In the genomic region with DNA sequence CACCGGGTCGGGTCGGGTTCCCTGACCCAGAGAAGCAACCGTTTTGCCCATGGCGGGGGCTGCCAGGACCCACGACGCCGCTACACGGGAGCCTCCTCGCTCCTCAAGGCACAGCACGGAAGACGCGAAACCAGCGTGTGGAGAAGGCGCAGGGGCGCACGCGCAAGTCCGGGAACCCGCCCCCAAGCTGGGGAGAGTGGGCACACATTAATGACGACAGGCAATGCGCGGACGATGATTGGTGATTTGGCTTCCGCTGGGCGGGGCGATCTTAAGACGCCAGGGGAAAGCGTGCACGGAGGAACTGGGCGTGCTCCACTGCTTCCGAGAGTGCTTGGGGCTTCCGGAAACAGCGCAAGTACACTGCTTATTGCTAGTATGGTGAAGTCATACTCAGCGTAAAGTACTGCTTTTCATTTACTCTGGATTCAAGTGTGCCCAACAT, we compare ENCODE assay signal across 8 mouse cellular contexts. TPM values are rescaled to one million over a fixed set of nuclear protein-coding genes. Genes with fewer than 3 reads are reported as not detected.
A peak's percentile ranks its signal among the peaks of the same experiment; 100 is the strongest.
DNase-seq lines count a peak whose midpoint lies in the region; ATAC-seq and TF ChIP-seq lines count a peak whose summit lies in the region.

A gene (minus strand): TSS at position 101 of the 445 bp plus-strand sequence.

- no peaks in the 10 kb centered on the region for H3K9me3 ChIP-seq in embryonic facial prominence, embryonic 15.5 days (replicated peaks)
- no peaks in the 10 kb centered on the region for H3K9me3 ChIP-seq in limb, embryonic 14.5 days (ENCODE audit: control insufficient read depth, low read length)
- no peaks in the 10 kb centered on the region for H3K9me3 ChIP-seq in midbrain, postnatal 0 days (ENCODE audit: low read length)

- under 1% methylated on average over 35 of the region's 35 CpGs for WGBS in bone marrow, adult 2 months
- under 1% methylated on average over 35 of the region's 35 CpGs for WGBS in embryonic facial prominence, embryonic 15.5 days
- under 1% methylated on average over 35 of the region's 35 CpGs for WGBS in limb, embryonic 14.5 days
- 1% methylated on average over 35 of the region's 35 CpGs for WGBS in midbrain, postnatal 0 days

- H3K36me3 ChIP-seq in embryonic facial prominence, embryonic 15.5 days, result no peaks in the 10 kb centered on the region
- H3K36me3 ChIP-seq in limb, embryonic 14.5 days (ENCODE audit: control insufficient read depth, insufficient read depth, low read length), result no peaks in the 10 kb centered on the region
- H3K36me3 ChIP-seq in midbrain, postnatal 0 days (ENCODE audit: insufficient read depth, low read length), result no peaks in the 10 kb centered on the region

- peaks cover 1% of the 10 kb centered on the region; the same call in 1 of the 2 replicates for H3K4me1 ChIP-seq in bone marrow, adult 2 months (ENCODE audit: control insufficient read depth, insufficient read depth, low read length)
- peaks cover 9% of the 10 kb centered on the region for H3K4me1 ChIP-seq in embryonic facial prominence, embryonic 15.5 days
- peaks cover 9% of the 10 kb centered on the region for H3K4me1 ChIP-seq in limb, embryonic 14.5 days (ENCODE audit: control insufficient read depth, insufficient read depth, low read length)
- H3K4me1 ChIP-seq in midbrain, postnatal 0 days (ENCODE audit: insufficient read depth, low read length), result peaks cover 8% of the 10 kb centered on the region

- no peak within 1 kb of the TSS for H3K27ac ChIP-seq in bone marrow, adult 2 months (ENCODE audit: control insufficient read depth, insufficient read depth, low read depth, low read length, poor library complexity)
- H3K27ac ChIP-seq in embryonic facial prominence, embryonic 15.5 days (replicated peaks), result no peak within 1 kb of the TSS
- H3K27ac ChIP-seq in limb, embryonic 14.5 days (replicated peaks; ENCODE audit: low read depth, low read length), result no peak within 1 kb of the TSS; the same call in 1 of the 2 replicates
- no peak within 1 kb of the TSS for H3K27ac ChIP-seq in midbrain, postnatal 0 days (ENCODE audit: low read depth, low read length)

- H3K4me2 ChIP-seq in embryonic facial prominence, embryonic 15.5 days (replicated peaks), result peak within 1 kb of the TSS; percentile 92
- peak within 1 kb of the TSS; percentile 95 for H3K4me2 ChIP-seq in limb, embryonic 14.5 days (replicated peaks; ENCODE audit: low read depth, low read length, severe bottlenecking)
- peak within 1 kb of the TSS; percentile 95 for H3K4me2 ChIP-seq in midbrain, postnatal 0 days (ENCODE audit: low read depth, low read length, poor library complexity, severe bottlenecking)

- H3K27me3 ChIP-seq in embryonic facial prominence, embryonic 15.5 days, result no peaks in the 10 kb centered on the region
- no peaks in the 10 kb centered on the region for H3K27me3 ChIP-seq in limb, embryonic 14.5 days (ENCODE audit: control insufficient read depth, insufficient read depth, low read length)
- H3K27me3 ChIP-seq in midbrain, postnatal 0 days (ENCODE audit: insufficient read depth, low read length), result no peaks in the 10 kb centered on the region

- TF ChIP-seq POLR2A in bone marrow, adult 2 months (IDR thresholded peaks at IDR 0.05; ENCODE audit: borderline replicate concordance, control insufficient read depth, low read depth, low read length), result peak; percentile 59; the same call in 1 of the 2 replicates
- 0 out of 2 replicates have a peak, but pooled peaks have one; percentile 45 for TF ChIP-seq POLR2A in limb, embryonic 14.5 days (IDR thresholded peaks at IDR 0.05; ENCODE audit: borderline replicate concordance, extremely low read depth, insufficient read depth, insufficient read length)

- no peak for TF ChIP-seq CTCF in bone marrow, adult 2 months (IDR thresholded peaks at IDR 0.05; ENCODE audit: control insufficient read depth, insufficient read depth, low read length)
- TF ChIP-seq CTCF in midbrain, postnatal 0 days (IDR thresholded peaks at IDR 0.05), result 0 out of 2 replicates have a peak, but pooled peaks have one; percentile 13

- DNase-seq in 416B (ENCODE audit: low read depth), result peak; percentile 98
- peak; percentile 98 for DNase-seq in heart, adult 8-10 months (ENCODE audit: low spot score)
- peak; percentile 99 for DNase-seq in kidney, adult 9 months
- peak; percentile 99 for DNase-seq in limb, embryonic 14.5 days (ENCODE audit: low spot score)
- peak; percentile 99 for DNase-seq in midbrain, postnatal 0 days (ENCODE audit: low spot score)
- DNase-seq in spleen, postnatal 14 days (ENCODE audit: low spot score in 2 of 2), result peak; percentile 92 to 93

- peak within 1 kb of the TSS; percentile 71 for H3K4me3 ChIP-seq in bone marrow, adult 2 months (replicated peaks; ENCODE audit: control insufficient read depth, low read depth, low read length)
- H3K4me3 ChIP-seq in embryonic facial prominence, embryonic 15.5 days (replicated peaks), result peak within 1 kb of the TSS; percentile 88
- H3K4me3 ChIP-seq in limb, embryonic 14.5 days (replicated peaks; ENCODE audit: low read length), result peak within 1 kb of the TSS; percentile 83
- H3K4me3 ChIP-seq in midbrain, postnatal 0 days (ENCODE audit: low read depth, low read length), result peak within 1 kb of the TSS; percentile 87

- peak within 1 kb of the TSS; percentile 68 for H3K9ac ChIP-seq in embryonic facial prominence, embryonic 15.5 days
- H3K9ac ChIP-seq in limb, embryonic 14.5 days (ENCODE audit: low read depth, low read length, severe bottlenecking), result peak within 1 kb of the TSS; percentile 75
- peak within 1 kb of the TSS; percentile 74 for H3K9ac ChIP-seq in midbrain, postnatal 0 days (replicated peaks; ENCODE audit: low read length, poor library complexity, severe bottlenecking)

- ATAC-seq in embryonic facial prominence, embryonic 15.5 days (ENCODE audit: insufficient number of reproducible peaks, low FRiP score, low TSS enrichment, low read depth), result peak; percentile 100
- peak; percentile 100 for ATAC-seq in limb, embryonic 14.5 days (ENCODE audit: low FRiP score, low read depth)
- ATAC-seq in midbrain, postnatal 0 days (ENCODE audit: low FRiP score), result peak; percentile 100

RNA-seq across cellular contexts. Expression of the gene that starts here (rescaled TPM):
- polyA plus RNA-seq in bone marrow, adult 2 months (2011; ENCODE audit: insufficient read depth, insufficient read length, low replicate concordance, missing spikeins), result 7.2 and 11.2 TPM in 2 replicates
- 23.4 and 26.0 TPM in 2 replicates for polyA plus RNA-seq in embryonic facial prominence, embryonic 15.5 days (2015; fragmentation: Nextera tagmentation; extraction: Ambion mirVana)
- total RNA-seq in heart, adult 8-10 months (2022), result 10 to 100 TPM in 1 of 4 experiments, 1 to 10 TPM in 3; 9.5 to 10.5 (median 9.7) TPM
- 8.5 and 14.3 TPM in 2 replicates for polyA plus RNA-seq in limb, embryonic 14.5 days (2012; rRNA removed)
- polyA plus RNA-seq in limb, embryonic 14.5 days (2014; fragmentation: Nextera tagmentation; extraction: Ambion mirVana), result 26.9 and 27.4 TPM in 2 replicates
- 10.0 and 10.9 TPM in 2 replicates for total RNA-seq in midbrain, postnatal 0 days (2014; rRNA removed)
- polyA plus RNA-seq in midbrain, postnatal 0 days (2015; fragmentation: Nextera tagmentation; extraction: Ambion mirVana), result 18.2 and 19.3 TPM in 2 replicates
